Mouse (Mus musculus) heart, adult 9 months (tissue): ENCODE data around the gene Shq1.

Experiments
- DNase-seq, 2 experiments: peaks; one replicate each; pipeline ENCODE4 v3.0.0; 2022; ENCODE audit warnings: low spot score in 2 of 2

Shq1 gene

DNA sequence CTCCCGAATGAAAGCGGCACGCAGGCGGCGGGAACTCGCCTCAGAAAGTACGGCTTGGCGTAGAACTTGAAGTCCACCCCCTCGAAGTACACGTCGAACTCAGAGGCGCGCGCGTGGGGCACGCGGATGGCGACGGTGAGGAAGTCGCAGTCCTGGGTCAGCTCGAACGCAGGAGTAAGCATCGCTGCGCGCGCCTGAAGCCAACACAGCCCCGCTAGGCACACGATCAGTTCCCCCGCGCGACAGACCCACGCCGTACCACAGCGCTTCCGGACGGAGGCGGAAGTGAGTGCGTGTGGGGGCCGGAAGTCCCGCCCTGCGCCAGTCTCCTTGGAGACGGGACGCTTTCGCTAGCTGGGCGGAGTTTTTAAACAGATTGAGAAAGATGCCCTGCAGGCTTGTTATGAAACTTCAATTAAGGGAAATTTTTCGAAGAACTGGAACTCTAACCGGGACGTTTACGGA lies at the start of gene Shq1:
Shq1 (minus strand) TSS at position 278 of the 465 bp plus-strand sequence.
- DNase-seq = peak; percentile 77 to 87

- DNase-seq = no peak
Observed at GRCm38 (mm10) chr6:100720098-100720501, 49.1 kb upstream of the Shq1 start.

- no peak for DNase-seq
Observed at GRCm38 (mm10) chr6:100716817-100717216, 45.9 kb upstream of the Shq1 start.

- no peak for DNase-seq
Observed at GRCm38 (mm10) chr6:100716152-100716551, 45.2 kb upstream of the Shq1 start.

DNA sequence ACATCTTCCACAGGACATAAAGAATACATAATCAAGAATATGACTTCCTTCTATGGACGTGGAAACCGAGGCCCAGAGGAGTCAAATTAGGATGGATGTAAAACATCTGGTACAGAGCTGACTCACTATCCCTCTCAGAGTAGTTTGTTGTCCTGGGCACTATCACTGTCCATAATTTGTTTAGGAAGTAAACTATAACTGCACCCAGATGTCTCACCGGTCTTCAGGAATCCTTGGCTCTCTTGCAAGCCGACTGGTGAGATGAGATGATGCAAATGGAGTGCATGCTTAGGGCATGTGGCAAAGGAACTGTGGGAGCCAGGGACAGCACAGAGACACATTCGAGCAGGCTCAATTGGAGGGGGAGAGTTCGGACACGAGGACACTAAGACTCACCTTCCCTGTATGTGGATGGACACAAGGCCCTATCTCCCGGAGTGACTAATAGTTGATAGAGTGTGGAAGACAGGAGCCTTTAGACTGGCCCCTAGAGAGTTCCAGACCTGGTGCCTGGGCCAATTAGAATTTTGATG lies 44.4 kb upstream of the Shq1 start:
- DNase-seq = no peak

GRCm38 (mm10) chr6:100710866-100711265 lies 39.9 kb upstream of the Shq1 start:
- no peak for DNase-seq

- DNase-seq = no peak
Observed at GRCm38 (mm10) chr6:100710170-100710569, 39.2 kb upstream of the Shq1 start.

GRCm38 (mm10) chr6:100709483-100709882 lies 38.5 kb upstream of the Shq1 start:
- DNase-seq = peak; percentile 60 to 64

DNA sequence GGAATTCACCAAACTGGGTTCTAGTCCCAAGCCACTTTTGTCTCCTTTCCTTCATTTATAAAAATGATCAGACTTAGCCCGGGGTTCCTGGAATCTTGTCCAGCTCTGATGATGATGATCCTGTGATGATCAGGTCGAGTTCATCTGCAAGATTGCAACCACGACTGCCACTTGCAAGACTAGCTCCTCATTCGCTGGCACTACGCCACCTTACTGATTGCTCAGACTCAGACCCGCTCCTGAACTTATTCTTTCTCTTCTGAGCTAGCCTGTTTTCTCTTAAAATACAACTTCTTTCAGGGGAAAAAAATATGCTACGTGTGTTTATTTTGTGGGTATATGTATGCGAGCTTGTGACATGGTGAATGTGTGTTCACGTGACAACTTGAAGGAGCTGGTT lies 38.0 kb upstream of the Shq1 start:
- peak in 1 of 2 experiments; percentile 16 for DNase-seq

DNA sequence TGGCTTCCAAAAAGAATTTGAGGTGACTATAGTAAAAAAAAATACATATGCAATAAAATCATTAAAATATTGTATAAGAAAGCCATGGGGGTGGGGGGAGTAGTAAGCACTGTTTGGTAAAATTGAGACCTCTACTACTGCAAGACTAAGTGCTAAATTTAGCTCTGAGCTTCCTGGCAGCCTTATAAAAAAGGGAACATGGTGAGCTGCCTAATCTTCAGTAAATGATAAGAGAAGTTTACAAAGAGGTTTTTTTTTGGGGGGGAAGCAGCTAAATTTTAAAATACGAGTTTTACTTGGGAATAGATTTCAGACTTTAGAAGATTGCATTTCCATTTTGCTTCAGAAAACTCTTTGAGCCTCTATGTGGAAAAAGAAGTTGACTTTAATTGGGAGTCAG lies 37.3 kb upstream of the Shq1 start:
- DNase-seq = no peak

DNA sequence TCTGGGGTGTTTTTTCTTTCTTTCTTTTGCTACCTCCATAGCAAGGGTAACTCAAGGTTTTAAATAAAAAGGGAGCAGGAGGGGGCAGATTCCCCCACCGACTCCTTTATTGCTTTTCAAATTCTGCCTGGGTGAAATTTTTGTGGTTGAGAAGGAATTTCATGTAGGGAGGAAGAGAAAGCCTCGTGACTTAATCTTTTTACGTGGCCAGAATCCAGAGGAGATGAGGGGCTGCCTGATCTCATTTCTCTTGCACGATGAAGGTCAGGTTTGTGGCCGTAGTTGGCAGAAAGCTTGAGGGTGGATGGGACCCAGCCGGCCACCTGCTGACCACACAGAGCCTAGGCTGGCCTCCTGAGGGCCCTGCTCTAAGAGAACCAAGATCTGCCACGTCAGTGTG lies 36.6 kb upstream of the Shq1 start:
- DNase-seq = peak; percentile 69

DNA sequence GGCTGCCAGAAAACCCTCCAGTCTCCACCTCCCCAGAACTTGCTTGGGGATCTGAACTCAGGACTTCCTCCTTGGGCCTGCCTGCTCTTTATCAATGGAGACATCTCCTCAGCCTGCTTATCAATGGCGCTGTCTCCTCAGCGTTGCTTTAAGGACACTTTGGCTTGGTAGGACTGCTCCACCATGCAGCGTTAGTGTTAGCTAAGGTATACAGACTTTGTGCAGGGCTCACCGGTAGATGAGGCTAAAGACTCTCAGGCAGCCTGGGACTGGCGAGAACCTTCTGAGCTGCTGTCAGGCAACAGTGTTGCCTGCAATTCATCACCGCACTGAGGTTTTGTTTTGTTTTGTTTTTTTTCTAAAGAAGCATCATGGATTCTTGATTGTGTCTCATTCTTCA lies 35.9 kb upstream of the Shq1 start:
- no peak for DNase-seq

- DNase-seq = no peak
Observed at GRCm38 (mm10) chr6:100705366-100705811, 34.4 kb upstream of the Shq1 start.

DNA sequence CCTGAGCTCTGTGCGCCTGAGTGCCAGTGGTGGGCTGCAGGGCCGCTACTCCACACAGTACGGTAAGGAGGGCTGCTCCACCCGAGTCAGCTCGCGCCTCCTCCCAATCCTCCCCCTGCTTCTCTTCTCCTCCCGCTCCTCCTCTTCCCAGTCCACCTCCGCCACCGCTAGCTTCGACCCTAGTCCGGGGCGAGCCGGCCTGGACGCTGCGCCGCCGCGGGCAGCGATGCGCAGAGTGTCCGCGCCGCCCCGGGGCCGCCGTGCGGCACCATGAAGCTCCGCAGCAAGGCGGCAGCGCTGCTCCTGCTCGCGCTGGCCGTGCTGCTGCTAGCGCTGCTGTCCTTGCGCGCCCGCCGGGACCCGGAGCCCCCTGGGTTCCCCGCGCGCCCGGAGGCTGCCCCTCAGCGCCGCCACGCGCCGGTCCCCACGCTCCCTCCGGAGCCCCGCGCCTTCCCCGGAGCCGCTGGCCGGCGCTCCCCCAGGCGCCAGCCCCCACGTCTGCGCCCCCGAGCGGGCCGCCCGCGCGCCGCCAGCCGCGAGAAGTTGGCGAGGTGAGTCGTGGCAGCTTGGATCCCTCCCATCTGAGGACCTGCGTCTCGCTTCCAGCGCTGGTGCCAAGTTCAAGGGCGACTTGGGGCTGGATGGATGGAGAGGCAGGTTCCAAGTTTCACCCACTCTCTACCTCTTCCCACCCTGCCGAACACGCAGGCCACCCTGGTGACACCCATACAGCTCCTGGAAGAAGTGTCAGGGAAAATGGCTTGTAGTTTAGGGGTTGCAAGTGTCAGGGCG lies 33.8 kb upstream of the Shq1 start, which contains the start of gene Gxylt2:
Gxylt2 (plus strand) TSS at position 161 of the 792 bp plus-strand sequence.
- peak; percentile 49 to 53 for DNase-seq

GRCm38 (mm10) chr6:100704197-100704573 lies 33.2 kb upstream of the Shq1 start:
- DNase-seq = no peak

DNA sequence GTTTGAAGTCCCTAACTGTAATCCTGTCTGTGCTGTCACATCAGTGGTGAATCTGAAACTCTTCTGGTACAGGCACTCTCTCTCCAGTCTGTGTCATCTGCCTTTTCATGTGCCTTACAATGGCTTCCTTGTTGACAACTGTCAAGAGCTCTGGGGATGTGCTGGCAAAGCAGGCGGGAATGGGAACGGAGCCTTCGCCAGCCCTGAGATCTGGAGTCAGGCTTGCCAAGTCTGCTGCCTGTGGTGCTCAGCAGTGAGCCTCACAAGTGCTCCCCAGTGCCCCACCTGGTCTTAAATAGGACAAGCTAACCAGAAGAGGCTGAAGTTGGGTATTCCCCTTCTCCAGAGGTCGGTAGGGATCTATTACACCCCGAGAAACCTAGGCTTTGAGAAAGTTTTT lies 29.8 kb upstream of the Shq1 start:
- DNase-seq = no peak

DNA sequence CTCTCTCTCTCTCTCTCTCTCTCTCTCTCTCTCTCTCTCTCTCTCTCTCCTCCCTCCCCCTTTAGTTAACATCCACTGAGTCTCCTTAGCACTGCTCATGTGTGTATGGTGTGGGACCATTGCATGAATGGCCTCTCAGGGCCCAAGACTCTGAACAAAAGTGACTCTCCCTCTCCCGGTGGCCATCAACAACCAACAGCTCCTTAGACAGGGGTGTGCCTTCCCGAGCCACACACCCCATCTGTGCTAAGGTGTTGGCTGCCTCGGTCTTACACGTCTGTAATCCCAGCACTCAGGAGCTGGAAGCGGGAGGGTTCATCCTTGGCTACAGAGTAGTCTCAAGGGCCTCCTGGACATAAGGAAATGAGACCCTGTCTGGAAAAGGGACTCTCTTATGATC lies 29.0 kb upstream of the Shq1 start:
- no peak for DNase-seq

DNA sequence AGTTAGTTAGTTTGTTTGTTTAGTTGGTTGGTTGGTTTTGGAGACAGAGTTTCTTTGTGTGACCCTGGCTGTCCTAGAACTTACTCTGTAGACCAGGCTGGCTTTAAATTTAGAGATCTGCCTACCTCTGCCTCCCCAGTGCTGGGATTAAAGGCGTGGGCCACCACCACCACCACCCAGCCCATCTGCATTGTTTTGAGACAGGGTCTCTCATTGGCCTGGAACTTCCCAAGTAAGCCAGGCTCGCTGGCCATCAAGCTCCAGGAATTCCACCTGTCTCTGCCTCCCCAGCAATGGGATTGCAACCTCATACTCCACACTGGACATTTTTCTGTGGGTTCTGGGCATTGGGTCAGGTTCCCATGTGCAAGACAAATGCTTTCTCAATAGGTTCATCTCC lies 15.4 kb upstream of the Shq1 start:
- no peak for DNase-seq

GRCm38 (mm10) chr6:100678636-100679035 lies 7.7 kb upstream of the Shq1 start:
- no peak for DNase-seq

- DNase-seq = no peak
Observed at GRCm38 (mm10) chr6:100676461-100676860, 5.5 kb upstream of the Shq1 start.

DNA sequence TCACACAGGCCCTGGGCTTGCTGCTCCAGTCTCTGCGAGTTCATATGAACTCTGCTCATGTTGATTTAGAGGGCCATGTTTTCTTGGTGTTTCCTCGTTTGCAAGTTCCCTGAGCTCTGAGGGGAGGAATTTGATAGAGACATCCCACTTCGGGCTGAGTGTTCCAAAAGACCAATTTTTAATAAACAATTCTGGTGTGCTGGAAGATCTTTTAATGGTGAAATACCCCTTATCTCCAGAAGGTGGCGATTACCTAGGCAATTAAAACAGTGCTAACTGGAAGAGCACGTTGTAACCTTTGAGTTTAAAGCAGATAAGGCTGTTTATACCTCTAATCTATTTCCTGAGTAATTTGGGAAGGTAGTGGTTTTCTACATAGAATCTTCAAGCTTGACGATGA lies 4.0 kb upstream of the Shq1 start:
- peak in 1 of 2 experiments; percentile 25 for DNase-seq

DNA sequence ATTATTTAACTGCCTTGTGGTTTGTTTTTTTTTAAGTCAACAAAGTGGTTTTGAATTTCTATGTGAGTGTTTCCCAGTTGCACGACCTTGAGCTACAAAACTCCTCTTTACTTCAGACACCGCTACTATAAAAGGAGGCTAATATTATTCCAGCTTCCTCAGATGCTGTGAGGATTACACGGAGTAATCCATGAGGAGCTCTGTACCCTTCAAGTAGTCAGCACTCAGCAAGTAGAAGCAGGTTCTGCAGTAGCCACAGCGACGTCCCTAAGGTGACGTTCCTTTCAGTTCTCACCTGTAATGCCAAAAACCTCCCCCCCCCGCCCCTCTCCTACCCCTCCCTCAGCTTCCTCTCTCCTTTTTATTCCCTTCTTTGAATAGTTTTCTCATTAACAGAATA lies 444 bp upstream of the Shq1 start:
- DNase-seq = no peak

- DNase-seq = peak; percentile 42 to 51
Observed at GRCm38 (mm10) chr6:100670370-100670841, 551 bp downstream of the Shq1 start.
